Mouse (Mus musculus) megakaryocyte, embryonic 14.5 days (primary cell): ENCODE measurements around the gene H2-Ob. TPM values are rescaled to one million over a fixed set of nuclear protein-coding genes. Genes with fewer than 3 reads are reported as not detected.

Experiments
- H3K27me3 ChIP-seq: replicated peaks from 2 replicates; pipeline ENCODE3; 2012; ENCODE audit warnings: inconsistent platforms
- H3K36me3 ChIP-seq: replicated peaks from 2 replicates; pipeline ENCODE3; 2012; ENCODE audit warnings: low read length, inconsistent platforms, mixed read lengths
- H3K4me1 ChIP-seq: 2 replicates; pipeline ENCODE4 v1.6.1; 2012; ENCODE audit warnings: inconsistent platforms
- H3K4me3 ChIP-seq: replicated peaks from 2 replicates; pipeline ENCODE3; 2012; ENCODE audit warnings: moderate library complexity, mild to moderate bottlenecking, inconsistent platforms
- H3K9me3 ChIP-seq: 2 replicates; pipeline ENCODE4 v1.6.1; 2012; ENCODE audit warnings: inconsistent platforms
- FLI1 ChIP-seq: IDR thresholded peaks from 2 replicates; pipeline ENCODE4 v1.6.1; 2012; ENCODE audit warnings: low read length, inconsistent platforms, mixed read lengths
- GATA1 ChIP-seq: IDR thresholded peaks from 3 replicates; pipeline ENCODE4 v1.6.1; 2012; ENCODE audit warnings: mixed read lengths, low read length, inconsistent platforms, borderline replicate concordance
- polyA plus RNA-seq: library from polyadenylated mRNA; stranded (reverse); fragments of >175 nt; gene quantifications from 2 replicates; pipeline ENCODE4 v1.2.3, GENCODE M21; 2012; ENCODE audit warnings: low replicate concordance; ENCODE audit not compliant: insufficient read depth

Gene H2-Ob
- polyA plus RNA-seq, result 0.76 TPM in 1 of 2 replicates, not detected in the other

GRCm38 (mm10) chr17:34238706-34239105 is at the start of gene H2-Ob:
Gene H2-Ob, plus strand, starts transcription at chr17:34238903.
- TF ChIP-seq FLI1 (no peak), GATA1 (no peak)
- H3K4me3 ChIP-seq, result peak within 1 kb of the TSS; percentile 85

DNA sequence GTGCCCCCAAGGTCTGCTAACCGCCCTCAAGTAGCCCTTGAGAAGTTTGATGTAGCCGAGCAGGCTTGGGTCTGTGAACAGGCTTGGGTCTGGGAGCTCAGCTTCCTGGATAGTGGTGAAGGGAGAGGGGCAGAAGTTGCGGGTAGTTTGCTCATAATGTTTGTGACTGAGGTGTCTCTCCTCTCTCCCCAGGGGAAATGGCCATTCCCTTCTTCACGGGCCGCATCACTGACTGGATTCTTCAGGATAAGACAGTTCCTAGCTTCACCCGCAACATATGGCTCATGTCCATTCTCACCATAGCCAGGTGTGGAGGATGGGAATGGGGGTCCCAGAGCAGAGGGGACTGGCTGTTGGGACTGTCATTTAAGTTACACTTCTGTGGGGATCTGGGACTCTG is 49.7 kb upstream of the H2-Ob start:
- peaks cover 63% of the 10 kb centered on the region for H3K4me1 ChIP-seq
- TF ChIP-seq GATA1, result no peak
- no peak for TF ChIP-seq FLI1
- H3K9me3 ChIP-seq, result no peaks in the 10 kb centered on the region
- H3K36me3 ChIP-seq, result peaks cover 61% of the 10 kb centered on the region
- H3K27me3 ChIP-seq, result no peaks in the 10 kb centered on the region
- peak overlapping the region; percentile 86 for H3K4me3 ChIP-seq

More at GRCm38 (mm10) chr17:34238706-34239105, at the start of gene H2-Ob:
- Histone ChIP-seq H3K27me3 (no peaks in the 10 kb centered on the region), H3K36me3 (peaks cover 9% of the 10 kb centered on the region), H3K4me1 (peaks cover 56% of the 10 kb centered on the region), H3K9me3 (peaks cover 15% of the 10 kb centered on the region)

DNA sequence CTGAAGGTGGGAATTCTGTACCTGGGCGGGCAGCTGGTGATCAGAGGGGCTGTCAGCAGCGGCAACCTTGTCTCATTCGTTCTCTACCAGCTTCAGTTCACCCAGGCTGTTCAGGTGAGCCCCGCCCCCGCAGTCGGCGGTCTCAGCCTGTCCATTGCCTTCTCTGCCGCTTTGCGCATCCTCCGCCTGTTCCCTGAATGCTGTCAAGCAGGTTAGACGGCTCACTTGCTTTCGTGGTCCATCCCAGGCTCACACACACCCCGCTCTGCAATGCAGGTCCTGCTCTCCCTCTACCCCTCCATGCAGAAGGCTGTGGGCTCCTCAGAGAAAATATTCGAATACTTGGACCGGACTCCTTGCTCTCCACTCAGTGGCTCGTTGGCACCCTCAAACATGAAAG is 45.9 kb upstream of the H2-Ob start:
- no peak overlapping the region for H3K4me3 ChIP-seq
- peaks cover 74% of the 10 kb centered on the region for H3K4me1 ChIP-seq
- H3K9me3 ChIP-seq, result no peaks in the 10 kb centered on the region
- H3K36me3 ChIP-seq, result peaks cover 81% of the 10 kb centered on the region
- H3K27me3 ChIP-seq, result no peaks in the 10 kb centered on the region
- TF ChIP-seq GATA1 (no peak), FLI1 (no peak)

DNA sequence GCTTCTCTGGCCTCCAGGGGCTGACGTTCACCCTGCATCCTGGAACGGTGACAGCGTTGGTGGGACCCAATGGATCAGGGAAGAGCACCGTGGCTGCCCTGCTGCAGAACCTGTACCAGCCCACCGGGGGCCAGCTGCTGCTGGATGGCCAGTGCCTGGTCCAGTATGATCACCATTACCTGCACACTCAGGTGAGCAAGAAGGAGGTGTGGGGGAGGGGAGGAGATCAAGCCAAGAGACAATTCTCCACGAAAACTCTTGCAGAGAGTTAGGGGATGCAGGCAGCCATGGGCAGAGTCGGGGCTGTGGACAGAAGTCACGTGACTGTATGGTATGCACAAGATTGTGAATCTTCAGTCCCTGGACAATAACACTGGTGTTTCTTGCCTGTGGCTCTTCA is 45.2 kb upstream of the H2-Ob start:
- peaks cover 81% of the 10 kb centered on the region for H3K36me3 ChIP-seq

DNA sequence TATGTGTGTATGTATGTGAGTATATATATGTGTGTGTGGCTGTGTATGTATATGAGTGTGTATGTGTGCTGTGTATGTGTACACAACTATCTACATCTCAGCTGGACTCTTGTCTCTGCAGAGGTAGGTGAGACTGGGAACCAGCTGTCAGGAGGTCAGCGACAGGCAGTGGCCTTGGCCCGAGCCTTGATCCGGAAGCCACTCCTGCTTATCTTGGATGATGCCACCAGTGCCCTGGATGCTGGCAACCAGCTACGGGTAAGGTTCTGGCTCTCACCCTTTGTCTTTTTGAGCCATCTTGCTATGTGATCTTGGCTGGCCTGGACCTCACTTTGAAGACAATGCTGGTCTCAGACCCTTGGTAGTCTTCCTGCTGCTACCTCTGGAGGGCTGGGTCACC is 44.0 kb upstream of the H2-Ob start:
- Histone ChIP-seq H3K9me3 (no peaks in the 10 kb centered on the region), H3K4me3 (no peak overlapping the region), H3K27me3 (no peaks in the 10 kb centered on the region), H3K36me3 (peaks cover 71% of the 10 kb centered on the region), H3K4me1 (peaks cover 72% of the 10 kb centered on the region)
- TF ChIP-seq FLI1 (no peak), GATA1 (no peak)

More for the DNA sequence above, 45.2 kb upstream of the H2-Ob start:
- TF ChIP-seq GATA1, result no peak
- no peak for TF ChIP-seq FLI1
- H3K27me3 ChIP-seq, result no peaks in the 10 kb centered on the region
- no peaks in the 10 kb centered on the region for H3K9me3 ChIP-seq
- no peak overlapping the region for H3K4me3 ChIP-seq
- H3K4me1 ChIP-seq, result peaks cover 72% of the 10 kb centered on the region

DNA sequence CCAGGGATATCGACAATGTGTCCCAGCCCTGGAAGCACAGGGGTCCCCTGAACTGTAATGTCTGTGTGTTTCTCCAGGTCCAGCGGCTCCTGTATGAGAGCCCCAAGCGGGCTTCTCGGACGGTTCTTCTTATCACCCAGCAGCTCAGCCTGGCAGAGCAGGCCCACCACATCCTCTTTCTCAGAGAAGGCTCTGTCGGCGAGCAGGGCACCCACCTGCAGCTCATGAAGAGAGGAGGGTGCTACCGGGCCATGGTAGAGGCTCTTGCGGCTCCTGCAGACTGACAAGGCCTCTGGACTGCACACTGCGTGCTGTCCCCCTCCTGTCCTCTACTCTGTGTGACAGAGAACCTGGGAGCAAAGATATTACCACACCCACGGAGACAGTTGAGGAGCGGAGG is 42.2 kb upstream of the H2-Ob start:
- H3K4me1 ChIP-seq, result peaks cover 67% of the 10 kb centered on the region
- H3K36me3 ChIP-seq, result peaks cover 69% of the 10 kb centered on the region
- H3K9me3 ChIP-seq, result no peaks in the 10 kb centered on the region
- TF ChIP-seq GATA1 (no peak), FLI1 (no peak)
- H3K4me3 ChIP-seq, result peak overlapping the region; percentile 11
- H3K27me3 ChIP-seq, result no peaks in the 10 kb centered on the region

DNA sequence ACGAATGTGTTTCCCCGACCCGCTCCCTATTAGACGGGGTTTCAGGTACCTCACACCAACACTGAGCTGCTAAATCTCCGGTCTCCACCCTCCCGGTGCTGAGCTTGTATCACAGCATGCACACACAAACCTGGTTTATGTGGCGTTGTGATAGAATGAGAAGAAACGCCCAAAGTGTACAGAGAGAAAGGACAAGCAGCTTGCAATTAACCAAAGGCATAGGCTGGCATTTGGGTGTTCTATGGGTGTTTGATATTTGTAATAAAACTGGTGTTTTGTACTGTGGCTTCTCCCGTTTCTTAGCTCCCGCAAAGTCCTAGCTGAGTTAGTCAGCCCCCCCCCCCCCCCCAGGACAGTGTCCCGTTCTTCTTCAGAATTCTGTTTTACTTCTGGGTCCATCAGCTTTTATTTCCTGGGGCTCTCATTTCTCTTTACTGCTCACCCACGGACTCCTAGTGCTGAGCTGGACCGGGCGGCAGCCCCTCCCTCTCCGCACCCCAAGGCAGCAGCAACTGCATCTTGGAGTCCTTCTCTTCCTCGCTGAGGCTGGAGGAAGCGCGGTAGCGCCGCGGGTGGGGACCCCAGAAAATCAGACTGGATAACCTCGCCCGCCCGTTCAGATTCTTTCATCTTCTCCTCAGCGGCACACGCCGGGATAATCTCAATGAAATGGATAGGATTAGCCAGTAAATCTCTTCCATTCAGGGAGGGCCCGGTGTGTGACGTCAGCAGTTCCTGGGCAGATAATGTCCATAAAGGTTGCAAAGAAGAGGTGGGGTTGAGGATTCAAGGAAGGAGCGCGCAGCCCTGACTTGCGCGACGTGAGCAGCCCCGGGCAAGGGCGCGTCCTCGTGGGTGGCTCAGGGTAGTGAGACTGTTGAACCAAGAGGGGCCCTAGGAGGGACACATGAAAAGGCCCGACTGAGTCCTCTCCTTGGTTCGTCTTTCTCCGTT is 41.5 kb upstream of the H2-Ob start, which contains the start of gene Psmb8:
Gene Psmb8, plus strand, starts transcription at position 781 of the 954 bp plus-strand sequence.
- Histone ChIP-seq H3K4me1 (peaks cover 66% of the 10 kb centered on the region), H3K36me3 (peaks cover 65% of the 10 kb centered on the region), H3K27me3 (no peaks in the 10 kb centered on the region), H3K4me3 (peak within 1 kb of the TSS; percentile 98), H3K9me3 (no peaks in the 10 kb centered on the region)
- no peak for TF ChIP-seq FLI1
- TF ChIP-seq GATA1, result no peak

DNA sequence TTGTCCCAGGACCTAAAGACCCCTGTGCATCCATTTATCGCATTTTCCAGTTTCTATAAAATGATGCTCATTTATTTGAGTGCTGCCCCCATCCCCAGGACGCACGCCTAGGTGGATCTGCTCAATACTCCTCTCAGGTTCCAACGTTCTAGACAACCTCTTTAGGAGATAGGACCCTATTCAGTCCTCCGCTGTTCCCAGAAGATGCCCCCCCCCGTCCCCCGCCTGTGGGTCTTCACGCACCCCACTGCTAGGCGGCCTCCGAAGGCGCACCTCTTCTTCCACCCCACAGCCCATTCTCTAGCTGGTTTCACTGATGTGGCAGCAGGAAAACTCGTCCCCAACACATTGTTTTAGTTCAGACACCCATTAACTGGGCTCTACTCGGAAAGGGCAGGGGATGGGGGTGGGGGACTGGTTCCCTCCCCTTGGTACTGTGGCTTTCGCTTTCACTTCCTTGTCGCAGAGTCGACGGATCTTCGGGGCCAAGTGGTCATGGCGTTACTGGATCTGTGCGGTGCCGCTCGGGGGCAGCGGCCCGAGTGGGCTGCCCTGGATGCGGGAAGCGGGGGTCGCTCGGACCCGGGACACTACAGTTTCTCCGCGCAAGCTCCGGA is 40.7 kb upstream of the H2-Ob start:
- no peak for TF ChIP-seq FLI1
- no peak for TF ChIP-seq GATA1
- peak overlapping the region; percentile 98 for H3K4me3 ChIP-seq
- peaks cover 57% of the 10 kb centered on the region for H3K36me3 ChIP-seq
- H3K9me3 ChIP-seq, result no peaks in the 10 kb centered on the region
- peaks cover 3% of the 10 kb centered on the region for H3K27me3 ChIP-seq
- H3K4me1 ChIP-seq, result peaks cover 66% of the 10 kb centered on the region

GRCm38 (mm10) chr17:34198521-34198912 is 40.2 kb upstream of the H2-Ob start:
- peaks cover 52% of the 10 kb centered on the region for H3K36me3 ChIP-seq
- TF ChIP-seq GATA1 (no peak), FLI1 (no peak)
- peaks cover 71% of the 10 kb centered on the region for H3K4me1 ChIP-seq
- H3K9me3 ChIP-seq, result no peaks in the 10 kb centered on the region
- H3K4me3 ChIP-seq, result peak overlapping the region; percentile 98
- peaks cover 4% of the 10 kb centered on the region for H3K27me3 ChIP-seq
